Mouse (Mus musculus) naive thymus-derived CD4-positive, alpha-beta T cell, adult 2 months (primary cell): ENCODE measurements around the gene Itga11.
"Not testable (repeated sequence)": the region's sequence is repeated elsewhere in the genome, so short reads cannot be mapped to it uniquely, and the experiment has no call there.

Source experiments
- DNase-seq: peaks from one replicate; pipeline ENCODE4 v3.0.0-alpha.2; 2011; ENCODE audit warnings: low read depth

Gene Itga11

GRCm38 (mm10) chr9:62677641-62678549 lies at the start of gene Itga11:
Itga11 (plus strand) TSS chr9:62677826.
- no peak for DNase-seq

DNA sequence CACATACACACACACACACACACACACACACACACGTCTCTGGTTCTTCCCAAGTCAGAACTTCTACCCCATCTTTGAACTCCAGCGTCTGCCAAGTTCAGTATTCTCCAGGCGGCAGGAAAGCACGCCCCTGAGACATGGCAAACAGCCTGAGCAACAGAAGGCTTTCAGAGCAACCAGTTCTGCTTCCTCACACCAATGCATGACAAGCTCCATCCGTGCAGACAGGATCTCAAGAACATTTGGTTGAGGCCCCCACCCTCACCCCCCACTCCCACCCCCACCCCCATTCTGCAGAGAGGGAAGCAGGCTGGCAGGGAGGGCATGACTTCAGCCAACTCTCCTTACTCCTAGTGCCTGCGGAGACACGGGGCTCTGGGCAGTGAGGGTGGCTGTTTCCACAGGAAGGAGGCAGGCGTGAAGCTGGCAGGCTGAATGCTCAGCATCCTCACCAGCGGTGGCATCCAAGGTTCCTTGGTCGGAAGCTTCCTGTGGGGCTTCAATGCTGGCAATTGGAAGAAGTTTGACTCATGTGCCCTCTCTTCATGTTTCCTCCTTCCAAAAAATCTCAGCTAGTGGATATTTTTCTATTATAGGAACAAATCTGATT lies 46.9 kb upstream of the Itga11 start:
- no peak for DNase-seq

DNA sequence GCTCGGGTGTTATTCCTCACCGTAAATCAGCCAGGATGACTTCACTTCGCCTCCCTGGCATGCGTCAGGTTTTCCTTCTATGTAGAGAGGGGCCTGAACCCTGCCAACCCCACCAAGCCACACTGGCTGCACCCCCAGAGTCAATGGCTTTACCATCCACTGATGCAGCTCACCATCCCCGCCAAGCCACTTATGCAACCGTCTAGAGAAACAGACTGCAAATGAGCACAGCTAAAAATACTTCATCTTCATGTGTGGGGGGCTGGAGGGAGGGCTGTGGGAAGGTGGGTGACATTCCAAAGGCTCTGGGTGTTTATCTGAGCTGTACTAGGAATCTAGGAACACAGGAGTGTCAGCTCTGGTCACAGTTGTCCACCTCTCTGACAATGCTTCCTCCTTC lies 45.2 kb upstream of the Itga11 start:
- no peak for DNase-seq

DNA sequence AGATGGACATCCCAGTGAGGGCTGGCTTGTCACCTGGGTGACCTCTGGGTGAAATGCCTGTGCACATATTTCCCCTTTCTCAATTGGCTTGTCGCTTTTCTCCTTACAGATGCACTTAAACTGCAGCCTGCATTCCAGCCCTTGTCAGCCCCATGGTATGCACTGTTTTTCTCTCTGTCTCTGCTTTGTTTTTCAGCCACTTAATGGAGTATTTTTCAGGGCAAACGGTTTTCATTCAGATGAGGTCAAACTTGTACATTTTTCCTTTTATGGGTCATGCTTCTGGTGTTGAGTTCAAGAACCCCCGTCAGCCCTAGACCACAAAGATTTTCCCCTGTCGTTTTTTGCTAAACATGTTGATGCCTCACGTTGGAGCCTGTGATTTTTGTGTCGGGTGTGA lies 39.6 kb upstream of the Itga11 start:
- DNase-seq = no peak

DNA sequence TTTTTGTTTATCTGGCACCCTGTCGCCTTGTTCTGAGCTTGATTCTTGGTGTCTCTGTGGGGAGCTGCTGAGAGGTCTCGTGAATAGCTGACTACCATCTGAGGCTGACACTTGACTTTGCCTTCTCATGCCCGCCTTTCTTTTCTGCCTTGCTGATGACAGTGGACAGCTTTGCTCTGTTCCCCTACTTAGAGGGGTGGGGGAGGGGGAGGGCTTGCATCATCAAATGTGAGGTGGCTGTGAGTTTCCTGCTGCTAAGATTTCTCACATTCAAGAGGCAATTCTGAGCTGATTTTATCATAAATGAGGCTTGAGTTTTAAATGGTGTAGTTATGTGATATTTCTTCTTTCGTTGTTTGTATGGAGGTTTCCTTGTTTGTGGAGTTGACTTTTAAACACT lies 37.9 kb upstream of the Itga11 start:
- no peak for DNase-seq

DNA sequence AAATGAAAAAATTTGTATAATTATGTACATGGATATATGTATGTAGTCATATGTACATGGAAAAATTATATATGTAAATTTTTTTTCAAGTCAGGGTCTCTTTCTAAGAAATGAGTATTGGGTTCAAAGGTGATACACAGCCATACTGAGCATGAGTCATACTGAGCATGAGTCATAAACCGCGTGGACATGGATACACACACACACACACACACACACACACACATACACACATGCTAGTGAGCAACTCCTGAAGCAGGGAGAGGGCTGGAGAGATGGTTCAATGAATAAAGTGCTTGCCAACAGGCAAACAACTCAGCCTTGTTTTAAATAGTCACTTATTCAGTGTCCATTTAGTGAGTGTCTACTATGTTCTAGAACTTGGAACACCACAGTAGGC lies 37.4 kb upstream of the Itga11 start:
- DNase-seq = no peak

DNA sequence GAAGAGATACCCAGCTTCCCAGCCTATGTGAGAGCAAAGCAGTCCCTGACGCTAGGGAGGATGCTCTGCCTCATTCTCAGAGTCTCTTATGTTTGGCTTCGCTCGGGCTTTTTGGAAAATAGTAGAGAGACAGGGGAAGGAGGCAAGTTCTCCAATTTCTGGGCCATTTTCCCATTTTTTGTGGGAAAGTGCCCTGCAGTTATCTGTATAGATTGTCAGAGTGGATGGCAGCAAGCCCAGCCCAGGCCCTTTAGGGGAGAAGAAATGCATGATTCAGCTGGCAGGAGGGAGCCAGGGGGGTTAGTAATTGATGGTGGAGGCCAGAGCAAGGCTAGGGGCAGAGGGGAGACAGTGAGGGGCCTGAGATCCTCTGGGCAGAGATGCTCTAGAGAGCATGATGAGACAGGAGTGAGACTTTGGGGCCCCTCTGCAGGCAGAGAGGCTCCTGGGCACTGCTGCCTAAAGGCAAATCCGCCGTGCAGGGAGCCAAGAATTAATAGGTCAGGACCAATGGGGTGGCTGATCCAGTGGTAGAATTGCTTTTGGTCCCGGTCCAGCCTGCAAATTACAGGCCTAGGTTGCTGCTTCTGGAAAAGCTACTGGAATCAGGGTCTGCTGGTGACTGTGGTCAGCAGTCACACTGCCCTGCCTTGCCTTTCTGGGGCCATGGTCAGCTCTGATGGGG lies 31.8 kb upstream of the Itga11 start:
- DNase-seq = no peak

DNA sequence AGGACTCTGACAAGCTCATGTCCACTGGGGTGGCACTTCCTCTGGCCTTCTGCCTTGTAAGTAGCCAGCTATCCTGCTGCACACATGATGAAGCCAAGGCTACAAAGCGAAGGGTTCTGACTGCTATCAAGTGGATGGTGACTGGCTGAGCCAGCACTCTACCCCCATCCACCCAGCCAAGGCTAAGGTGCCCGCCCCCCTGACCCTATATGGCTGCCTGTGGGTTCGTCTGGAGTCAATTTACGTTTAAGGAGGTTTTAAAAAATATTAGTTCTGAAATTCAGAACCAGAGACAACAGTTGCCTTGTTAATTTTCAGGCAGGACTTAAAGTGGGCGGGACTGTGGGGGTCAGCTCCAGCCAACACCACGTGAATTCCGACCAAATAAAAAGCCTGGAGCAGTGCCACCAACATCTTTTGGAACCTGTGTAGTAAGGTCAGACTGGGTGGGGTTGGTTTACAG lies 30.9 kb upstream of the Itga11 start:
- DNase-seq = no peak

DNA sequence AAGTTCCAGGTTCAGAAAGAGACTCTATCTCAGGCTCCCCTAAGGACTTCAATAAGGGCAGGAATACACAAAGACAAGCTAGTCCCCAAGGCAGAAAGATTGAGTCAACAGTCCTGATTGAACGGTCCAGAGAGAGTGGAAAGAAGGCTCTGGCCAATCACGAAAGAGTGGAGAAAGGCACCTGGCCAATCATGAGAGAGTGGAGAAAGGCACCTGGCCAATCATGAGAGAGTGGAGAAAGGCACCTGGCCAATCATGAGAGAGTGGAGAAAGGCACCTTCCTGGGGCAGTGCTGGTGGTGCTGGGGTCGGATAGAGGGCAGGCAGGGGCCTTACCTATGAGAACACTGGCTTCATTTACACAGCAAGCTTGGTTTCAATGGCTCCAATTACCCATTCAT lies 28.2 kb upstream of the Itga11 start:
- DNase-seq = no peak

- DNase-seq = no peak
These were observed 26.9 kb upstream of the Itga11 start for GRCm38 (mm10) chr9:62650764-62651163.

- no peak for DNase-seq
These were observed 23.3 kb upstream of the Itga11 start for GRCm38 (mm10) chr9:62654336-62654735.

DNA sequence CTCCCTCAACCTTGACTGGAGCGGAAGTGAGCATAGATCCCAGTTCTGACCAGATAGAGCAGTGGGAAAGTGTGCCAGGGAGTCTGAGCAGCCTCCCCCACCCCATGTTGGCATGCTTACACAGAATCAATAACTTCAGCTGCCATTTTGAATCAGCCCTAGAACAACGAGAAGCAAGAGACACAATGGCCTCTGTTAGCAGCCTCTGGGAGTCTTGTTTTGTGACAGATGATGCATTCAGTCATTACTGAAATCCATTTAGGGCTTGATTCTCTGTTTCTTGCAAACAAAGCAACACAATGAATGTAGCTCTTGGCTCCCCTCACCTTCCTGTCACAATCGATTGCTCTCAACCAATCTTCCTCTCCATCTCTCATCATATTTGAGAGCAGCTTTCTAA lies 19.6 kb upstream of the Itga11 start:
- DNase-seq = no peak

- DNase-seq = no peak
These were observed 18.6 kb upstream of the Itga11 start for GRCm38 (mm10) chr9:62659026-62659425.

- not testable (repeated sequence) for DNase-seq
These were observed 16.7 kb upstream of the Itga11 start for GRCm38 (mm10) chr9:62660971-62661370.

- no peak for DNase-seq
These were observed 14.2 kb upstream of the Itga11 start for GRCm38 (mm10) chr9:62663443-62663842.

- DNase-seq = no peak
These were observed 13.4 kb upstream of the Itga11 start for GRCm38 (mm10) chr9:62664115-62664725.

DNA sequence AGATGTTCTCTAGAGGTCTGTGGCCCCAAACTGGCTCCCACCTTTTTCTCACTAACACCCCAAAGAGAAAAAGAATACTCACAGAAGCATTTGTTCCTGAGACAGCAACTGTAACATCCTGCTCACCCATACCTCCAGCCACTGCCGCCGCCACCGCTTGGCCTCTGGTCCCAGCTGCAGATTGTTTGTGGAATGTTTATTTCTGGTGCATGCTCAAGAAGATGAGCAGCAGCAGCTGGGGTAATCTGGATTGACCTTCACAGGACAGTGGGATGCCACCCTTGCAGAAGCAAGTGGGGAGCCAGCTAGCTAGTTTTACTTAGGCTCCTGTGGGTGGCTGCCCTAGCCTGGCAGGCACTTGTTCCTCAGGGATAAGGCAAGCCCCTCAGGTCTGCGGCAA lies 11.7 kb upstream of the Itga11 start:
- no peak for DNase-seq

GRCm38 (mm10) chr9:62668503-62668902 lies 9.1 kb upstream of the Itga11 start:
- DNase-seq = no peak

DNA sequence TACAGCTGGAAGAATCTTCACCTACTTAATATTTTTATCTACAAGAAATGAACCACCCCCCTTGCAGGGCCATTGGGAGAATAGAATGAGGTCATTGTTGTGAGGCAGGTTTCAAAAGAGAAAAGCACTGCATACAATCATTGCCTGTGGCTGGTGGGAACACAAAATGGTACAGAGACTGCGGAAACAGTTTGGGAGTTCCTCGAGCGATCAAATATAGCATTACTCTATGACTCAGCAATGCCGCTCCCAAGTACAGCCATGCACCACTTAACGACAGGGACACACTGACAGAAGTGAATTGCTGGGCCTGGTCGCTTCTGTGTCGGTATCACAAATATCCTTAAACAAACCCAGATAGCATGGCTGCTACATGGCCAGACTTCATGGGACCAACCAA lies 4.4 kb upstream of the Itga11 start:
- DNase-seq = no peak

- no peak for DNase-seq
These were observed 2.5 kb upstream of the Itga11 start for GRCm38 (mm10) chr9:62675172-62675571.

- DNase-seq = no peak
These were observed 1.0 kb downstream of the Itga11 start for GRCm38 (mm10) chr9:62678550-62679155.

DNA sequence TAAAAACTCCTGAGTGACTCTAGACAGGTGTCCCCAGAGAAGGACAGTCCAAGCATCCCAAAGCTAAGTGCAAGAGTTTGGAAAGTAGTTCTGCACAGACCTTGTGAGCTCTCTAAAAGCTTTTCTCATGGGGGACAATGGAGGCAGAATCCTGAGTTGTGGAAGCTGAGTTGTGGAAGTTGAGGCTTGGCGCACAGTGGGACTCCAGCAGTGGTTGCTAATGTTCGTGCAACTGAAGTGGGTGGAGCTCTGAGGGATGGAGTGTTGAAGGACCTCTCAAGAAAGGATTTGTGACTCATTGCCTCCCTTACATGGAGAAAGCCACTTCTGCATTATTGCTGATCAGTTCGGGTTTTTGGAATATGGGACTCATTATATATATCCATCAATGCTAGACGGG lies 1.8 kb downstream of the Itga11 start:
- no peak for DNase-seq
